Mouse (Mus musculus): ENCODE measurements around the gene Map3k21.

The Map3k21 gene

DNA sequence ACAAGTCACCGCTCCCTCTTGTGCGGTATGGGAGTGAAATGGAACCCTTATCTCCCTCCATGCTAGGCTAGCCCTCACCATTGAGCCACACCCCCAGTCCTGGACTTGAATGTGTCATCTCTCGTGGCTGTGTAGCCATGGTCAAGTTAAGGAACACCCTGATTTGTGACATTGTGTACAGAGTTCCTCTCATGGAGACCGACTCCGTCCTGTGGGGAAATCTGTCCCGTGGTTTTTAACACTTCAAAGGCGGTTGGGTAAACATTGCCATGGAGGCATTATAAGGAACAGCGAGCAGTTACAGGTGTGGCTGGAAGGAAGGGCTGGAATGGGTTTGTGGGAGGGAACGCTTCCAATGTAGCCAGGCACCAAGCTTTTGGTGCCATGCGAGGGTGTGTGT lies 6.8 kb downstream of the Map3k21 start:
- DNase-seq: no peak

DNA sequence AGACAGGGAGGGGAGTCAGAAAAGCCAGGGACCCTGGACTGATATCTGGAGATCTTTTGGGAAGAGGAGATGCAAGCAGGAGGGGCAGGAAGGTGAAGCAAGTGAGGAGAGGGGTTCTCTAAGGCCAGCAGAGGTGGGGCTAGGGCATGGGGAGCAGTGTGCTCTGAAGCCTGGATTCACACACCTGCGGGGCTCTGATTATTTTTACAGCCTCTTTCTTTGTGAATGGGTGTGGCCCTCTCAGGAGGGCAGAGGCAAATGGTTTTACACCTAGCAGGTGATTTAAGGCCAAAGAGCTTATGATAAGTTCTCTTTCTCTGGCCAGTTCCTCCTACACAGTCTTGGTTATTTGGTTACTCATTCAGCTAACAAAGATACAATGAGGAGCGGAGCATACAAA lies 8.5 kb downstream of the Map3k21 start:
- DNase-seq: no peak

DNA sequence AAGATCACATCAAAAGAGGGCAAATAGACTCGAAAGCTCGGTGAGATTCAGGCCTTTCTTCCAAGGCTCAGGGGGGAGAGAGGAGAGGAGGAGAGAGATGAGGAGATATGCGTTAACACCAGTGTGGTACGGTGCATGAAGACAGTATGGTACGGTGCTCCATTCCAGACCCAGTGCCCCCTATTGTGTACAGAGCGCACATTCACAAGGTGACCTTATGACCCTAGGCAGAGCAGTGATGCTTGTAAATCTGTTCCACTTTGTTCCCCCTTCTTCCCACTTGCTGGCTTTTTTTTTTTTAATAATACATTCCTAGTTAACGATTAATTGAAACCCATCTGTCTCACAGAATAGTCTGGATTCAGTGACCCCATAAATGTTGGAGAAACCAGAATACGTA lies 9.3 kb downstream of the Map3k21 start:
- no peak for DNase-seq

DNA sequence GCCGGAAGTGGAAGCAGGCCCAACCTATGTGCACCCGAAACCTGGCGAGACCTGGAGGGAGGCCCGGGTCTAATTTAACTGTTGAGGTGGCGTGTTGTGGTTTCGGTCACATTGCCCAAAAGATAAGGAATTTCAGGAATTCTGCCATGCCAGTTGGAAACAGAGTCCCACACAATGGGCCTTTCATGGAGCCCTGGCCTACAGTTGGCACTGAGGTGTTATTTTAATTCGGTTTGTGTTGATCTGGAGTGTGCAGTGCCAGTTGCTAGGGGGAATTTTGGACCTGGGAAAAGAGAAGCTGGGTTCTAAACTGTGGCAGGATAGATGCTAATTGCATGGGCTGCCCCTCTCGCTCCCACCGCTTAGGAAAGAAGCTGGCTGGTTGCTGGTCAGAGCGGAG lies 10.0 kb downstream of the Map3k21 start:
- DNase-seq: no peak

DNA sequence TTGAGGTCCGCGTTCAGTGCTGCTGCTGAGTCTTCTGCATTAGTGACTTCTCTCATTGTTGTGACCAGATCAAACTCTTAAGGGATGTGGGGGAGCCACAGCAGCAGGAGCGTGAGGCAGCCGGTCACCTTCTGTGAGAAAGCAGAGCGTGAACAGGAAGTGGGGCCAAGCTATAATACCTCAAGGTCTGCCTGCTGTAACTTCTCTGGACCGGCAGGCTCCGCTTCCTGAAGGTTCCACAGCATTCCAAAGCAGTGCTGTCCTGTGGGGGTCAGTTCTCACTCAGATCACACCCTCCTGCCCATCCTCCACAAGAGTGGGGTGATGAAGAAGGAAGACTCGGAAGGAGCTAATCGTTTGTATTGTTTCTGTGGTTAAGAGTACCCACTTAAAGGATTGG lies 10.5 kb downstream of the Map3k21 start:
- DNase-seq: no peak

DNA sequence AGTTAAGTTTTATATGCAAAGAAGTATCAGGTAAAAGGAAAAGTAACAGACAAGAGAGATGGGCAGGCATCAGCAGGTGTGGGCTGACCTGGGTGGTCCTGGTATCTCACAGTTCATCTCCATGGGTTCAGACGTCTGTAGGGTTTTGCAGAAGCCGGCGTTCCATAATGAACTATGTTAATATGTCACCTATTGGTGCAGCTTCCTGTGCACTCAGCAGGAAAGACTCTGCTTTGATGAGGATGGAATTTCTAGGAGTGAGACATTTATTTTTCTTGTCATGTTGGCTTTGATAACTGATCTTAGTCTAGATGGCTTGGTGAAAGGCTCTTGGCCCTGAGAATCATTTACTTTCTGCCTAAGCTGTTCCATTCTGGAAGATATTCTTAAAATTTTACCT lies 12.1 kb downstream of the Map3k21 start:
- no peak for DNase-seq

DNA sequence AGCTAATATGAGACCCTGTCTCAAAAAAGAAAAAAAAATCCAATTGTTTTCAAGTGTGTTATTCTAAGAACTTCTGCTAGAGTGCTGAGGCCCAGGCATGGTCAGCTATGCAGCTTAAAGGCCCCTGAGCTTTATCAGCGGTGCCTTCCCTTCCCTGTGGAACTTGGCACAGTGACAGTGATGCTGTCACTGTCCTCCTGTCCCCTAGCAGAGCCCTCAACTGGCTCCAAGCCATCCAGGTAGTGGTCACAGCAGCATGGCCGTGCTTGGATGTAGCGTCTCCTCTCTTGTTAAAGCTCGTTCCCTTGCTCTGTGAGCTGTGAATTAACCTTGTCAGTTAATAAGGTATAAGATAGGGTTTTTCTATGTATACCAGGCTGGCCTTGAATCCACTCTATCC lies 16.4 kb downstream of the Map3k21 start:
- DNase-seq: no peak

DNA sequence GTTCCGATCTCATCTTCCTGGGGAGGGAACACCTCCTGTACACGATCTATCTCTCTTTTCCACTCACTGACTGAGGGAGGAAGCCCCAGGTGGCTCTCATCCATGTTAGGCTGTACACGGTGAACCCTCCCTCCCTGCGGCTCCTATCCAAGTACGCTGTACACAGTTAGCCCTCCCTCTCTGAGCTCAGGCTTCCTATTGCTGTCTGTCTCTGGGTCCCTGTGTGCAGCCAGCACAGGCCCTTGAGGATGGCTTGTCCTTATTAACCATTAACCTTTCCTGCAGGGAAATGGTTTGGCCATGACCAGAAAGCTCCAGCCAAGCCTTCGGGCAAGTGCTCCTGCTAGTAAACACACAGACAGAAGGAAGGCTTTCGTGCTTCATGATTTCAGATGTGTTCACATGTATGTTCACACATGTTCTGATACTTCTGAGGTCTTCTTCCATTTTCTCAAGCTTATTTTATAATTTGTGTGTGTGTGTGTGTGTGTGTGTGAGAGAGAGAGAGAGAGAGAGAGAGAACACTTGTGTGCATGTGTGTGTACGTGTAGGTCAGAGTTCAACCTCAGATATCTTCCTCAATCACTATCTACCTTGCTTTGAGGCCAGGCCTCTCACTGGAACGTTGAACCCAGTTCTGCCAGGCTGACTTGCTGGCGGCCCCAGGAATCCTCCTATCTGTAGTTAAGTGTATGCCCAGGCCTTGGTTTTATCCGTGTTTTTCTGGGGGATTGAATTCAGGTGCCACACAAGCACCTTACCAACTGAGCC lies 20.2 kb downstream of the Map3k21 start:
- no peak for DNase-seq

DNA sequence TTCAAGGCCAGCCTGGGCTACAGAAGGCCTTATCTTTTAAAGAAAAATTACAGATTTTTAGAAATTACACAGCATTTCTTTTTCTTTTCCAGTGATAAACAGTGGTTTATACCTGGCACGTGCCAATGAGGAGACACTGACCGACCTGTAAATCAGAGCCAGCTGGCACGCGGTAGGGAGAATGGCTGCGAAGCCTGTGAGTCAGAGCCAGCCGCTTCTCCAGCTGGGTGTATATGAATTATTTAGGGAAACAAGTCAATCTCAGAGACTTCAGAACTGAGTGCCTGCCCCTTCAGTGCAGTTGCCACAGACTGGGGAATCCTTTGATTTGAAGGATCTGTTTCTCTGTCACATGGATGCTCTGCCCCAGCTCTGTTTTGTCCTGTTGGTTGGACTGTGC lies 21.6 kb downstream of the Map3k21 start:
- DNase-seq: no peak

DNA sequence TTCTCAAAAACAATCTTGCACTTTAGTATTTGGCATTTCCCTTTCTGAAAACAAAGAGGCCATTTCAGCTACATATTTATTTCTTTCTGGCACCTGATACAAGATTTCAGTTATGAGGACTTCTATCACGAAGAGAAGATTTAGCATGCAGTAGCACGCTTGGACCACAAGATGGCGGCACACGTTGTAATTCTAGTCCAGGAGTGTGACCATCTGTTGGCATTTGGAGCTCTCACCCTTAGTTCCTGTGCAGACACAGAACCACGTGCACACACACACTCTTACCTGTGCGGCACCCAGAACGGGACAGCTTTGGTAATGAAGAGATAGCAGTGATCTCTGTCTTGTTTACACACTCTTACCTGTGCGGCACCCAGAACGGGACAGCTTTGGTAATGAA lies 25.4 kb downstream of the Map3k21 start:
- no peak for DNase-seq

DNA sequence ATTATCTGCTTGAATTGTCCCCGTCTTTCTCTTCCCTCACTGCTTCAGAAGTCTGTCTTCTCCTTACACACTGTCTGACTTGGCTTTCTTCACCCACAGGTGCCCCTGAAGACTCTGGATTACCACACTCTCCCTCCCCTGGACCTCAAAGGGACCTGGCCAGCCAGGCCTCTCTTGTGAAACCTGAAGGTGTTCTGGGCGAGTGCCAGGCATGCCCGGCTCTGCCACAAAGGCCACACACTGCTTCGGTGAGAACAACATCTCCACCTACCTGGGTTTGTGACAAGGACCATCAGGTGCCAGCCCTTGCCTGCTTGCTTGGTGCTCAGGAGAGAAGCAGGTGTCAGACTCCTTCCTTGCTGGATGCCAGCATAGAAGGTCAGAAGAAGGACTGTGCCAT lies 34.3 kb downstream of the Map3k21 start:
- no peak for DNase-seq

DNA sequence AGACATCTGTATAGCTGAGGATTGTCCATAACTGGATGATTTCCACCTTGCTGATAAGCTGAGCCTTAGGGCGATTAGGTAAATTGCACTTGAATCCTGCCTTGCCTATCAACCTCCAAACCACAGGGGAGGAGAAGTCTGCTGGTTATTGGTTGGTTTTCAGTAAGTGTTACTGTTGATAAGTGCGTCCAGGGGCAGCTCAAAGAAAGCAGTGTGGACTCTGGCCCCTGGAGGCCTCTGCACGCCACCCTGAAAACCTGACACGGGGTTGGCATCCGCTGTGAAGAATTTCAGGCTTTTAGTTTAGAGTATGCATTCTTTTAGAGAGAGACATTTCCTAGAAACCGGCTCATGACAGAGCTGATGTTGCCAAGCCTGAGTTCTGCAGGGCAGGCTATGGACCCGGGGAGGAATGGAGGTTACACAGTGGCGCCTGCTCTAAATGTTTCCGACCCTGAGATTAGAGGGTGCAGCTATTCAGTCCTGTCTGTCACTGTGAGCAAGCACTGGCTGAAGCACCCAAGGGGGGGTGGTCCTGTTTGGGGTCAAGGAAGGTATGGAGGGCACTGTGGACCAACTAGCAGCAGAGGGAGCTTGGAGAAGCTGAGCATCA lies 38.6 kb downstream of the Map3k21 start:
- DNase-seq: no peak

DNA sequence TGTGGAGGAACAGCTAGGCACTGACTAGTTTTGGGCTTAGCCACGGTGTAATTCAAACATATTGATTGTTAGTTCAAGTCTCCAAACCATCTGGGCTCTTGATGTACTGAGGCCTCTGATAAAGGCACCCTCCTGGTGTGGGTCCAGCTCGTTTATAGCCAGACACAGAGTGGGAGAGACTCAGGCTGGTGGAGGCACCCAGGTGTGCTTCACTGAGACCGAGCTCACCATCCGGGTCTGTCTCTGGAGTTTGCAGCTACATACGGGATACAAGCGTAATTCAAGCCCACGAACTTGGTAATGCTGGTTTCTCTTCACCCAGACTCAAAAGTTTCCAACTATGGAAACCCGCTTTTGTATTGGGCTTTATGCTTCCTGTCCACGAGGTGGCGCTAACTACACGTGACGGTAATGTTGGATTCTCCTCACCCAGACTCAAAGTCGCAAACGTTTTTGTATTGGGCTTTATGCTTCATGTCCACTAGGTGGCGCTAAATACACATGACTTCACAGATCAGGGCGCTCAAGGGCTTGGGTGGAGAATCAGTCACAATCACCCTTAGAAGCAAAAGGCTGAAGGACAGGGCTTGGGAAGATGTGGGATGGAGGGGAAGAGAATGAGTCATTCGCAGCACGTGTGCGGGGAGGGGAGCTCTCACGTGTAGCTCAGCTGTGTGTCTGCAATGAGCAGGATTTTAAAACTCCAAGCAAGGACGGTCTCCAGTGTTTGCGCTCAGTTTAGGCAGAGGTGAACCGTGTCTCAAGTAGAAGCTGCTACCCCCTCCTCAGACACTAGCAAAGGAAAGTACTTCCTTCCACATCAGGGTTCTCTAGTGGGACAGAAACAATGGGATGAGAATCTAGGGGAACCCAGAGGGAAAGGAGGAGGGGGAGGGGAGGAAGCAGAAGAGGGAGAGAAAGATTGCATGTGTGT lies 40.0 kb downstream of the Map3k21 start:
- DNase-seq: peak; percentile 8 to 45

DNA sequence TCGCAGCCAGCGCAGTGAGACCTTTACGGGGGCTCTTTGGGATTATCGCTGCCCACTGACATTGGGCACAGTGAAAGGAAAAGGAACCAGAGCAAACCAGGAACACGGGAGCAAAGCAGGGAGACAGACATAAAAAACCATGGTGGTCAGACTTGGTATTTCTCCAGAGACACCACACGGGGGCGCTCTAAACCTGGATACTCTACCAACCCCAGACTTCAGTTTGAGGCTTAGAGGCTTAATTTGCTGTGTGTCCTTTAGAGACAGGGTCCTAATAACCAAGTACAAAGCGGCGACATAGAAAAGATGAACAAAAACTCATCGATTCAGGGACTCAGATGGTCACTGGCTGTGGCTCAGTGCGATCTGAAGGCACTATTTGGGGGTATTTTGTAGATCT lies 45.4 kb downstream of the Map3k21 start:
- no peak for DNase-seq

DNA sequence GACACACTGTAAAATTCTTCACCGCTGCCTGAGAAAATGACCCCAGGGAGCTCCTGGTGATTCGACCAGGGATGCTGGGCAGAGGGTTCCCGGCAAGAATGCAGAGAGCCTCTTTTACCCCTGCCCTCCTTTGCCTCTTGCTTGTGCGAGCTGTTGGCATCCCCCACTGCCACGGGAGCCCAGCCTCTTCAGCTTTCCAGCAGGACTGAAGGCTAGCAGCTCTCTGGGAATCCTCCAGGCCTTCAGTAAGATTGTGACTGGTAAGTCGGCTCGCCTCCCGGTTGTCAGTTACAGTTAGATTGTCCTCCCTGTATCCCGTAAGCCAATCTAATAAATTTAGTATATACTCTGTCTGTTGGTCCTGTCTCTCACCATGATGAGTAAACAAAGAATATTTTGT lies 46.5 kb downstream of the Map3k21 start:
- no peak for DNase-seq

DNA sequence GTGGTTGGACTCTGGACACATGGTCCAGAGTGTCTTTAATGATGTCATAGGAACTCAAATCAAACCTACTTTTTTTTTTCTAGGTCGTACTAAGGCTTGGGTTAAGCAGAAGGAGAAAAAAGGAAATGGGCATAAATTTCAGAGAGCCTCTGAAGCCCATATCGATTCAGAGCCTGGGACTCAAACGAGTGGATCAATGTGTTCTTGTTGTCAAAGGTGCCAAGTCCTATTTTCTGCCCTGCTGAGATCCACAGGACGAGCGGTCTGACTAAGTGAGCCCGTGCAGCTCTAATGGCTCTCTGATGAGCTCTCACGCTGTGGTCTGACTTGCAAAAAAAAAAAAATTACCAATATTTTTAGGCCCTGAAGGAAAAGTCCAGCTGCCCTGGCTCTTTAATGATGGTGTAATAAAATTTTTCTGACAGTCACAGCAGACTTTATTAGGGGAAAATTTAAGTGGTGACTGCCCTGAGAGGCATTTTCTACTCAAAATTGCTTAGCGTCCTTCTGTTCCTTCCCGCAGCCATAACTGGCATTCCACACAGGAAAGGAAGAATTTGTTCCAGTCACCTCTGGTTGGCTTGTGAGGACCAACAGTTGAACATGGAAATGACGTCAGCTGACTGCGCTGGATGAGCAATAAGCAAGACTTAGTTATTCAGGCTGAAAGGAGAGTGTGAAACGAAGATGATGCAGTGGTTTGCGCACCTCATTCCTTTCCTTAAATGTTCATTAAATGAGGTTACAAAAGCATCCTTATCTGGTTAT lies 47.2 kb downstream of the Map3k21 start:
- DNase-seq: no peak

DNA sequence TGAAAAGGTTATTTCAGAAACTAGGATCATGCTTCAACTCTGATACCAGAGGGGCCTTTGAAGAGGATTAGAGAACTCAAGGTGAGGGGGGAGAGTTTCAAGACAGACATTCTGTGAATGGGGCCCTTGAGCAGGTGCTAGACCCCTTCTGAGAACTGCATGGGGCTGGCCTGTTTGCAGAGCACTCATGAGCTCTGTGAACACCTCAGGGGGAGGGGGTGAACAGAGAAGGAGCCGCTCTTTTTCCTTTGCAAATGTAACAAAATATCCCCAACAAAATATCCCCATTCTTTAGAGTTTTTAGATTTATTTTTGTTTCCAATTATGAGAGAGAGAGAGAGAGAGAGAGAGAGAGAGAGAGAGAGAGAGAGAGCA lies 47.7 kb downstream of the Map3k21 start:
- no peak for DNase-seq

DNA sequence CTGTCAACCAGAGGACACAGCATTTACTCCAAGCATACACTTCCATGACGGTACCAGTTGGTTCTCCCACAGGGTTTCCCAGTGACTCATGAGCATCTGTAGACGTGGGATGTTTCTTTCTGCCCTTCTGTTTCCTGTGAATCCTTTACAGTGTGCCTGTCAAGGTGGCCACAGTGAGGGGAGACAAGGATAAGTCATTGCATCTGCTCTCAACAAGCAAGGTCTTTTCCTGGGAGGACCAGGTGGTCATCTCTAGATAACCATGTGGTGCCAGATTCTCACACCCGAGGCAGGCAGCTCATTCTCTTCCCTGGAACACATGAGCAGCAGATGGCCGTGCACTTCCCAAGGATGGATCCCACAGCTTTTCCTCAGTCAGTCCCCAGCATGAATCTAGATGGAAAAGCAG lies 49.1 kb downstream of the Map3k21 start:
- no peak for DNase-seq

DNA sequence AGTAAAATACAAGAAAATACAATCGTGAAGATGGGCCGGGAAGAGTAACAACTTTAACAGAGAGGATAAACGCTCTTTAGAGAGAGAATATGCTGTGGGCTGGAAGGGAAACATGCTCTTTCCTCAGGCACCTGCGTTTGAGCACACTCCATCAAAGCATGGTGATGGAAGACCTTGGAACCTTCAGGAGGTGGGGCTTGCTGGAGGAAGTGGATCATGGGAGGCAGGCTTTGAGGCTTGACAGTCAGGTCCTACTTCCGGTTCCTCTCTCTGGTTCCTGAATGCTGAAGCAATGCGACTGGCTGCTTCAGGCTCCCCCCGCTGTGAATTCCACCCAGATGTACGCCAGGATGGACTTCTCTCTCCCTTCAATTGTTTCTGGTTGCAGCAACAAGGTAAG lies 49.8 kb downstream of the Map3k21 start:
- no peak for DNase-seq

DNA sequence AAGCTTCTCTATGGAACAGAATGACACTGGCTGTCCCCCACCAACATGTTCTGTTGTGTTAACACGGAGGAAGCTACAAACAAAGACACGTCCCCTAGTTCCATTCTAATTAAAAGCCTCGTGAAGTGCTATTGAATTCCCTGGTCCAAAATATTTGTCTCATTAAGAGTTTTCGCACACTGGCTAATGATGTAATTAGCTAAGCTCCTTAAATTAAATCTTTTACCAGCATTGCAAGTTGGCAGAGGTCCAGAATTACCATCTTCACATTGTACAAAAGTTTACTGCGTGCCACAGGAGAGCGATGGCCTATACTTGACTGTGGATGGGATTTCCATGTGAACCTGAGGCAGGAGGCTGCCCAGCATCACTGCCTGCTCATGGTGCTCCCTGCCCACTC lies 51.5 kb downstream of the Map3k21 start:
- no peak for DNase-seq

DNA sequence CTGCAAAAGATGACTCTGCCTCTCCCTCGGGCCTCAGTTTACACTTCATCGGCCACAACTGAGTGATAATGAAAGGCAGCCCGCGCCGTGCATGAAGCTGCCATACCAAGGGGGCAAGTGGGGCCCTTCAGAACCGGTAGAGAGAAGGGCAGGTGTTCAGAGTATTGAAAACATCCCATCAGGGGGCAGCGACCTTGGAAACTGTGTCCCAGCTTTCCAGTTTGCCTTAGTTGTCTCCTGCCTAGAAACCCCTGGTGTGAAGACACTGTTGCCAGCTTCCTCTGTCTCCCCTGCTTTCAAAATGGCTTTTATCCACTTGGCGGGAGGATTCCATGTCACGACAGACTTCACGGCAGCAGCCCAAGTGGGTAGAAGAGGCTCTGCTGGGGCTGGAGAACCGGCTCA lies 53.6 kb downstream of the Map3k21 start:
- no peak for DNase-seq

DNA sequence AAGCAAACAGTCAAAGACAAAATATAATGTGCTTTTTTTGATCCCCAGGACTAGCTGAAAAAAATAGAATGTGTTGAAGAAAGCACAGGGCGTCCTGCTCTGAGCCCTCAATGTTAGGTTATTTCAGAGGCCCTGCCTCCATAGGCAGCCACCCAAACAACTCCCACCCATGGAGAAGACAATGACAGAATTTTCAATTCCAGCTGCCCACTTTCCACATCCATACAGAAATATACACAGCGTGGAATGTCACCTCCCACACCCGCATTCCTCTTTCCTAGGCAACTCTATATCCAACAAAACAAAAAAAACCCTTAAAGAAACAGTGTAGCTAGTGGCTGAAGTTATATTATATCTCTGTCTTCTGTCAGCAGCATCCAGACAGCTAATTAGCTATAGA lies 61.1 kb downstream of the Map3k21 start:
- DNase-seq: no peak

DNA sequence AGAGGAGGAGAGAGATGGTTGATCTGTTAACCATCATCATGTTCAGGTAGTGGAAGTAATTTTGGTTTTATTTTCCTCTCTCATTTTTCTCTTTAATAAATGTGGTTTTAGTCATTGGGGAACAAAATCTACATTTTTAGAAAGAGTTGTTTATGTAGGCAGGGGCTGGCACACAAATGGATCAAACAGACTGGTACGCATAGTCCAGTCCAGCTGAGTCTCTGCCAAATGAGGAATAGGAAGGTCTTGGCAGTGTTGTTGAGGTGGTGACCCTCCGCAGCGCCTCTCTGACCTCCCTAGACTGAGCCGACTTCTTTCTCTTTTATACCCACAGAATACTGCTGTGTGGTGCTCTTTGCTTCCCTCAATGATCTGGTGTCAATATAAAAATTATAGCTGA lies 65.7 kb downstream of the Map3k21 start:
- DNase-seq: no peak

Data from thymus, adult 18-20 months (tissue).